Mouse (Mus musculus) midbrain, postnatal 0 days (tissue): ENCODE data around the gene Them7. TPM values are rescaled to one million over a fixed set of nuclear protein-coding genes. Genes with fewer than 3 reads are reported as not detected.

Experiments used
- ATAC-seq: fragments of 200-750 bp; cut with Nextera tagmentation; 2 replicates; pipeline ENCODE4 v1.8.0; 2017; ENCODE audit warnings: moderate number of reproducible peaks, mild to moderate bottlenecking, moderate TSS enrichment, moderate library complexity; ENCODE audit not compliant: low FRiP score
- DNase-seq: peaks from one replicate; pipeline ENCODE4 v3.0.0-alpha.2; 2015; ENCODE audit warnings: low spot score
- H3K27ac ChIP-seq: fragments of 300-500 bp; sonication (generic); 2 replicates; pipeline ENCODE4 v1.5.1; 2014; ENCODE audit warnings: low read depth, mild to moderate bottlenecking, low read length, mixed read lengths
- H3K27me3 ChIP-seq: fragments of 300-500 bp; sonication (generic); 2 replicates; pipeline ENCODE4 v1.6.1; 2014; ENCODE audit warnings: low read length, control low read depth, mixed read lengths; ENCODE audit not compliant: insufficient read depth
- H3K36me3 ChIP-seq: fragments of 300-500 bp; sonication (generic); 2 replicates; pipeline ENCODE4 v1.6.1; 2014; ENCODE audit warnings: low read length, control low read depth, mixed read lengths; ENCODE audit not compliant: insufficient read depth
- H3K4me1 ChIP-seq: fragments of 300-500 bp; sonication (generic); 2 replicates; pipeline ENCODE4 v1.6.1; 2014; ENCODE audit warnings: mild to moderate bottlenecking, control low read depth, antibody characterized with exemption, low read length, mixed read lengths; ENCODE audit not compliant: insufficient read depth
- H3K4me2 ChIP-seq: fragments of 300-500 bp; sonication (generic); 2 replicates; pipeline ENCODE4 v1.6.1; 2014; ENCODE audit warnings: low read depth, mild to moderate bottlenecking, low read length, mixed read lengths; ENCODE audit not compliant: poor library complexity, severe bottlenecking
- H3K4me3 ChIP-seq: fragments of 300-500 bp; sonication (generic); 2 replicates; pipeline ENCODE4 v1.5.1; 2014; ENCODE audit warnings: low read depth, mild to moderate bottlenecking, low read length, moderate library complexity
- H3K9ac ChIP-seq: fragments of 300-500 bp; sonication (generic); replicated peaks from 2 replicates; pipeline ENCODE4 v1.6.1; 2014; ENCODE audit warnings: mild to moderate bottlenecking, low read length, moderate library complexity, mixed read lengths; ENCODE audit not compliant: poor library complexity, severe bottlenecking
- H3K9me3 ChIP-seq: fragments of 300-500 bp; sonication (generic); 2 replicates; pipeline ENCODE4 v1.6.1; 2016; ENCODE audit warnings: low read length, control low read depth
- CTCF ChIP-seq: IDR thresholded peaks from 2 replicates; pipeline ENCODE4 v1.5.1; 2016; ENCODE audit warnings: antibody characterized with exemption, mild to moderate bottlenecking
- WGBS: fragments of 180-500 bp; shearing (Covaris S2); extraction: QIAGEN DNeasy Blood & Tissue Kit; methylation state at CpG from one replicate; pipeline ENCODE4 v1.1.7; 2014; 5-methylcytosine and 5-hydroxymethylcytosine counted together
- polyA plus RNA-seq: library from polyadenylated mRNA; unstranded; fragments of >200 nt; fragmentation: Nextera tagmentation; extraction: Ambion mirVana; gene quantifications from 2 replicates; pipeline ENCODE4 v1.2.1, GENCODE M21; 2015
- total RNA-seq: library from RNA; depleted of rRNA; stranded (reverse); fragments of >200 nt; gene quantifications from 2 replicates; pipeline ENCODE4 v1.2.3, GENCODE M21; 2014; rRNA removed

The Them7 gene
- total RNA-seq (not detected in 2 replicates), polyA plus RNA-seq (not detected in 2 replicates)

DNA sequence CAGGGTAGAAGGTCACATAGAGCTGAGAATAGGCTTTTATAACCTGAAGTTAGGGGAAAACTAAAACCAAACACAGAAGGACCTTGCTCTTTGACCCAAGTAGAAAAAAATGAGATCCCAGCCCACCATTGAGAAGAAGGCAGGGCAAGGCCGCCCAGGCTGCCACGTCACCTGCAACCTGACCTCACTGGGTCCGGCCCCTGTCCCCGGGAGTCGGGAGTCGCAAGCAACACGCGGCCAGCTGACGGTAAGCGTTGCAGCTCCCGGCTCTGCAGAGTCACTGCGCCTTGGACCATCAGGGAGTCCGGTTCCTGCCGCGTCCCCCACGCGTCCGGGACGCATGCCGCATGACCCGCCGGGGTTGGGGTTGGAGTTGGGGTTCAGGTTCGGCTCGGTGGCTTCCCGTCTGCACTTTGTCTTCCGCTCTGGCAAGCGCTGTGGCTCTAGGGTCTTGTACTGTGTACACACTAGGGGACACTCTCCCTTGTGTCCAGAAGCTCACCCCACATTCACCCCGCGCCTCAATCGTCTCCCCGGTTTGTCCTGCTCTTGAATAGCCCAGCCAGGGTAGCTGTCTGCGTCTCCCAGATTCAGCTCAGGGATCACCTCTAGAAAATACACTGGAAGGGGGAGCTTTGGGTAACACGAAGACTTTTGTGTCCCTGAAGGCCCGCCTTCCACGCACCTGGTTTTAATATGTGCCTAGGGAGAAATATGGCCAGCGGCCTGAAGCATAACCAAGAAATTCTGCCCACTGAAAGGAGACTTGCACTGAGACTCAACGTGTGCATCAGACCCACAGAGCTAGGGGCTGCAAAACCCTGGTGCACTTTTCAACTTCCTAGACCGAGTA is at the start of gene Them7:
Gene Them7 (plus strand): TSS at position 187 of the 853 bp plus-strand sequence.
- Histone ChIP-seq H3K27me3 (peaks cover 7% of the 10 kb centered on the region), H3K4me1 (peaks cover 2% of the 10 kb centered on the region; the same call in 1 of the 2 replicates), H3K36me3 (no peaks in the 10 kb centered on the region), H3K4me3 (peak within 1 kb of the TSS; percentile 35), H3K4me2 (peak within 1 kb of the TSS; percentile 67), H3K9ac (0 out of 2 replicates have a peak within 1 kb of the TSS, but pooled peaks have one; percentile 19), H3K27ac (no peak within 1 kb of the TSS), H3K9me3 (no peaks in the 10 kb centered on the region)
- WGBS: 4% methylated on average over 38 of the region's 38 CpGs
- DNase-seq (no peak), ATAC-seq (0 out of 2 replicates have a peak, but pooled peaks have one; percentile 27)
- no peak for TF ChIP-seq CTCF

DNA sequence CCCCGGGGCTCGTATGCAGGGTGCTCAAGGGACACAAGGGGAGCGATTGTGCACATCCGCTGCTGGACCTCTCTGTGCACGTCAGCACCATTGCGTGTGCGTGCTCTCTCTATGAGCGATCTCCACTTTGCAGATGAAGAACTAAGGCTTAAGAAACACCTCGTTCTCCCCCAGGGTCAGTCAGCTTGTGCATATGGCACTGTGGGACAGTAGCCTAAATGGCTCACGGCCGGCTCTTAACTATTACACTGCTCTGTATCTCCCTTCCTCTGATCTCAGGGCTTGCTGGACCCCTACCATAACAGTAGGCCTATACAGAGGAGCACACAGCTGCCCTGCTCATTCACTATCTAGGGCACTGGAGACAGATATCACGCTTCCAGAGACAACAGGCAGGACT is 45.2 kb upstream of the Them7 start:
- no peak for TF ChIP-seq CTCF
- H3K4me1 ChIP-seq: no peaks in the 10 kb centered on the region
- H3K4me2 ChIP-seq: no peak overlapping the region
- no peak overlapping the region for H3K27ac ChIP-seq
- 93% methylated on average over 12 of the region's 12 CpGs for whole genome bisulfite sequencing
- no peaks in the 10 kb centered on the region for H3K9me3 ChIP-seq
- no peaks in the 10 kb centered on the region for H3K36me3 ChIP-seq
- H3K9ac ChIP-seq: no peak overlapping the region
- ATAC-seq (no peak), DNase-seq (no peak)
- H3K27me3 ChIP-seq: no peaks in the 10 kb centered on the region
- no peak overlapping the region for H3K4me3 ChIP-seq

DNA sequence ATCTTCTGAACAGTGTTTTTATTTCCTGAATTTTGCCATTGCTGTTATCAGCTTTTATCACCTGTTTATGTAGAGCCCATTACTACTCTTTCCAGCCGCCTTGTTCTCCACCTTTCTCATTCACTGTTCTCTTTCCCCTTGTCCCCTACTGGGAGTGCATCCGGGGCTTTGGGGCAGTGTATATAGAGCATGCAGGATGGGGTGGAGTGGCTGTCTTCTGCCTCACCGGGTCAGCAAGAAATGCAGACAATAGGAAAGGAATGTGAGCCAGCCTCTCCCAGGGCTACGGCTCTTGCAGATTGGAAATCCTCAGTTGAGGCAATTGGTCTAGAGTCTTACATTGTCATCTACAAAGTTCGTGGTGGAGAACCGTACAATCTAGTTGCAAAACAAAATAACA is 41.6 kb upstream of the Them7 start:
- H3K9me3 ChIP-seq: no peaks in the 10 kb centered on the region
- no peak overlapping the region for H3K9ac ChIP-seq
- no peak overlapping the region for H3K4me3 ChIP-seq
- H3K27me3 ChIP-seq: no peaks in the 10 kb centered on the region
- H3K4me1 ChIP-seq: no peaks in the 10 kb centered on the region
- H3K36me3 ChIP-seq: no peaks in the 10 kb centered on the region
- WGBS: 34% methylated on average over 6 of the region's 6 CpGs
- H3K4me2 ChIP-seq: no peak overlapping the region
- no peak for DNase-seq
- TF ChIP-seq CTCF: no peak
- no peak for ATAC-seq
- H3K27ac ChIP-seq: no peak overlapping the region

GRCm38 (mm10) chr2:105185140-105185539 is 39.0 kb upstream of the Them7 start:
- no peak overlapping the region for H3K27ac ChIP-seq
- WGBS: 83% methylated on average over 3 of the region's 3 CpGs
- no peak for DNase-seq
- no peak overlapping the region for H3K4me3 ChIP-seq
- no peak overlapping the region for H3K9ac ChIP-seq
- no peaks in the 10 kb centered on the region for H3K4me1 ChIP-seq
- TF ChIP-seq CTCF: no peak
- no peaks in the 10 kb centered on the region for H3K9me3 ChIP-seq
- H3K4me2 ChIP-seq: no peak overlapping the region
- H3K36me3 ChIP-seq: no peaks in the 10 kb centered on the region
- ATAC-seq: no peak
- no peaks in the 10 kb centered on the region for H3K27me3 ChIP-seq

DNA sequence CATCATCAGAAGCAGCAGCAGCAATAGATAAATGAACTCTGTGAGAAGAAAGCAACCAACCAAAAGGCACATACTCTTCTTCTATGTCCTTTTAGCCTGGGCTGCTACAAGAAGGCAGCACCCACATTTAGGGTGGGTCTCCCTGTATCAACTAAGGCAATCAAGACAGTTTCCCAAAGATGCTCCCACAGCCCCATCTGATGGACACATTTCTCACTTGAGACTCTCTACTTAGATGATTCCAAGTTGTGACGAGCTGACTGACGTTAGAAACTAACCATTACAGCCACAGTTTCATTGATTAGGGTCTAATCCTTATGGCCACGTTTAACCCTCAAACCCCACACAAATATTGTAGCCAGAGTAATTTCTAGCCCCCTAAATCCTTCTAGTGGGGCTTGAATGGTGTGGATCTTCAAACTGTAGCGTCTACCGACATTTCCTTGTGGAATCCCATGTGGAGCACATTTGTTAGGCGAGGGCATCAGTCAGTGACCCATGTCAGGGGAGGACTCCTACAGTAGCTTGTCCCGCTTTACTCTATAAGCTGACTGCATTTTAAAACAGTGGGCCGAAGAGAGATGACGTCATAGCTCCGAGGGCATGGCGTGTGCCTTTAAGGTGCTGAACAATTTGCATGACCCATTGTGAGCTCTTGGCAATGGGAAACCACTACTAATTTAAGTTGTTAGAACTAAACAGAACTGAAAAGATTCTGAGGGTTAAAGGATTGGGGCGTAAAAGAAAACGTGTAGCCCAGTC is 38.2 kb upstream of the Them7 start:
- ATAC-seq (no peak), DNase-seq (no peak)
- WGBS: 83% methylated on average over 13 of the region's 13 CpGs
- no peaks in the 10 kb centered on the region for H3K36me3 ChIP-seq
- H3K9ac ChIP-seq: no peak overlapping the region
- no peak overlapping the region for H3K4me2 ChIP-seq
- no peak for TF ChIP-seq CTCF
- no peaks in the 10 kb centered on the region for H3K27me3 ChIP-seq
- H3K4me3 ChIP-seq: no peak overlapping the region
- H3K9me3 ChIP-seq: no peaks in the 10 kb centered on the region
- H3K27ac ChIP-seq: no peak overlapping the region
- no peaks in the 10 kb centered on the region for H3K4me1 ChIP-seq

DNA sequence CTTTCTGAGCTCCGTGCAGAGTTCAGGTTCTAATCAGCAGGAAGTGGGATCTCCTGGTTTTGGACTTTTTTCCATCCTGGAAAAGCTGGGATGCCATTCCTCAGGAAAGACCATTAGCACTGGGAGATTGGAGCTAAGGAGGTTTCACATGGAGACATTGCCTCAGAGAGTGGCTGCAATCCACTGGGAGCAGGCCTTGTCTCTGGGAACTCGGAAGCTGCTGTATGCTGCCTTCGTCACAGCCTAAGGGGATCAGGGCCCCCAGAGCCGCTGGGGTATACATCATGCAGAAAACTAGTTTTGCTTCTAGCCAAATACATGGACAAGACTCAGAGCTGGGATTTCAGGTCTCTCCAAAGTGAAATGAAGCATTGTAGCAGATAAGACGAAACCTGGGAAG is 37.5 kb upstream of the Them7 start:
- no peak overlapping the region for H3K4me2 ChIP-seq
- no peak for DNase-seq
- no peak overlapping the region for H3K9ac ChIP-seq
- H3K4me3 ChIP-seq: no peak overlapping the region
- H3K4me1 ChIP-seq: no peaks in the 10 kb centered on the region
- no peaks in the 10 kb centered on the region for H3K27me3 ChIP-seq
- H3K36me3 ChIP-seq: no peaks in the 10 kb centered on the region
- no peaks in the 10 kb centered on the region for H3K9me3 ChIP-seq
- H3K27ac ChIP-seq: no peak overlapping the region
- no peak for TF ChIP-seq CTCF
- WGBS: 70% methylated on average over 5 of the region's 5 CpGs
- no peak for ATAC-seq
